Mouse (Mus musculus) MEL-GATA-1-ER (cell line): ENCODE measurements around the gene Gm10964.
A peak's percentile ranks its signal among the peaks of the same experiment; 100 is the strongest.
"Not testable (repeated sequence)": the region's sequence is repeated elsewhere in the genome, so short reads cannot be mapped to it uniquely, and the experiment has no call there.

Experiments
- DNase-seq: peaks from one replicate; pipeline ENCODE4 v3.0.0-alpha.2; 2012; ENCODE audit warnings: low read depth; ENCODE audit errors: extremely low read depth

Gm10964 gene

DNA sequence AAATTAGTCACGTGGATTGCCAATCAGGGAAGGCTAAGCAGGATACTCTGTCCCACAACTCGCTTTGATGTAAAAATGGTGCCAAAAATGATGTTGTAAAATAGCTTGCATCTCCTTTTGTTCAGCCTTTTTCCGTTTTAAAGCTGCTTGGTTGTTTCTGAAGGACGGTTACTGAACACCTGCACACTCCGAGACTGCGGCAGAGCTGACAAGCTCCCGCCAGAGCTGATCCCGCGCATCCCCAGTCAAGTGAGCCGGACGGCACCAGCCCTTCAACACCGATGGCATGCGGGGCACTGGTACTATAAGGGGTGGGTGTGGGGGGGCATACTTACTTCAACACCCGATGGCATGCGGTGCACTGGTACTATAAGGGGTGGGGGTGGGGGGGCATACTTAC is 34.8 kb downstream of the Gm10964 start:
- DNase-seq, result no peak

DNA sequence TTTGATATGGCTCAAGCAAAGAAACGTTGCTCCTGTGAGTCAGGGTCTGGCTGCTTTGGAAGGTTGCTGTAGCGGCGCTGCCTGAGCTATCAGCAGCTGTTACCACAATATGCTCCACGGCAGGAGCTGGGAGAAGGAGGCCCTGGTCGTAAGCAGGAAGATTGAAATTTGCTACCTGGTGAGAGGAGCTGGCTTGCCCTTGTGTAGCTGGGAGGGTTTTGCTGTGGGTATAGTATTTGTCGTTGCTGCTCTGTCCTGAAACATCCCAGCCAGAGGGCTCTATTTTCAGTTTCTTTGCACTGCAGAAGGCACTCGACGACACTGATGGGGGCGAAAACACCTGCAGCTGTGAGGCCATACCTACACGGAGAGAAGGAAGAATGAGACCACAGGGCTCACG is 38.8 kb downstream of the Gm10964 start:
- DNase-seq, result no peak

GRCm38 (mm10) chr3:103778660-103779059 is 39.5 kb downstream of the Gm10964 start:
- no peak for DNase-seq

GRCm38 (mm10) chr3:103779183-103779582 is 40.0 kb downstream of the Gm10964 start:
- no peak for DNase-seq

DNA sequence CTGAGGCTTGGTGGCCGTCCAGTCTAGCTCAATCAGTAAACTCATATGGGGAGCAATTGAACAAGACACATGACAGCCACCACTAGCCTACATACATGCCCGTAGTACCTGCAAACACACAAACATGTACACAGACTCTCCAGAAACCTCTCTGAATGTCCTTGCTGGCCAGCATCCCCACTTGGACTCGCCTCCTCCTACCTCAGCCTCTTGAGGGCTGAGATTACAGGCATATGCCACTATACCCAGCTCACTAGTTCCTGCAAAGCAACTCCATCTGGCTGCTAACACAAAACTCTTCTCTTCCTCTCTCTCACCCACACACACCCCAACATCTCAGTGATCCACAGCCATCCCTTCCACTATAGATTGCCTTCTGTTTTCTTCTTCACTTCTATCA is 41.1 kb downstream of the Gm10964 start:
- no peak for DNase-seq

GRCm38 (mm10) chr3:103780777-103781176 is 41.6 kb downstream of the Gm10964 start:
- DNase-seq, result no peak

- DNase-seq, result peak; percentile 42
These were observed 43.9 kb downstream of the Gm10964 start for GRCm38 (mm10) chr3:103782844-103783609.

DNA sequence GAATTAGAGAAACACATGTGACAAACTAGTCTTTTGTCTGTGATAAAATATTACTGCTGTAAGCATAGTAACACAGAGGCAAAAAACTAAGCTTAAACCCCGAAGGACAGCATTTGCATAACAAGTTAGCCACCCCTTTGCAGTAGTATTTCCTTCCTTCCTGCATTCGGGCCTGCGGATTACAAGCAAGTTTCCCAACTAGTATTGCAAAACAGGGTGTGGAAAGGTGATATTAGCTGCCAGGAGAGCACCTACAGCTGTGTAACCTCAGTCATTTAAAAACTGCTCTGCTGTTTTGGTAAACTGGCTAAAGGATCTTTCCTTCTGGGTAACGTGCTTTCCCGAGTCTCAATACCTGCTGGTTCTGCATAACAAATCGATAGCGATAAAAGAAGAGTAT is 48.1 kb downstream of the Gm10964 start:
- no peak for DNase-seq

GRCm38 (mm10) chr3:103789096-103789495 is 49.9 kb downstream of the Gm10964 start:
- DNase-seq, result no peak

- DNase-seq, result peak; percentile 79
These were observed 50.8 kb downstream of the Gm10964 start for GRCm38 (mm10) chr3:103789891-103790345.

GRCm38 (mm10) chr3:103790346-103791145 is 51.4 kb downstream of the Gm10964 start:
- DNase-seq, result peak; percentile 51

- DNase-seq, result peak; percentile 93
These were observed 52.3 kb downstream of the Gm10964 start, which contains the start of gene Hipk1 for GRCm38 (mm10) chr3:103791230-103792110. Gene Hipk1 (minus strand): TSS chr3:103791563.

- not testable (repeated sequence) for DNase-seq
These were observed 52.9 kb downstream of the Gm10964 start for GRCm38 (mm10) chr3:103792111-103792406.

DNA sequence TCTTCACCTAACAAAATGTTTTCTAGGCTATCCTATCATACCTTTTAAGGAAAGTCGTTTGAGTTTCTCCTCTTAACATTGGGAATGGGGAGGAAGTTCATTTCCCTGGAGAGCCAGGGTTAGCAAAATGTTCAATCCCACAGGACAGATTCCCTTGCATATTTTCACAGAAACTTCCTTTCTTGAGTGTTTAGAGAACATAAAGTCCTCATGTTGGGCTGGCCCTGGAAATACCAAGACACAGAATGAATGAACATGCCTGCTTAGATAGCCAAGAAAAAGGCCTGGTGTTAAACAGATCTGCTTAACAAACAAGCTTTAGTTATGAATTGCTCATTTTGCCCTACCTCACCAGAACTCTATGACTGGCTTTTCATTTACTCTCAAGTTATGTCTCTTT is 53.4 kb downstream of the Gm10964 start:
- DNase-seq, result no peak
